Mouse (Mus musculus): ENCODE measurements around the gene Cmss1.

GRCm38 (mm10) chr16:57398387-57399214 lies 208.1 kb downstream of the Cmss1 start:
- TF ChIP-seq TAL1 (IDR thresholded peaks at IDR 0.05; ENCODE audit: low read length): no peak
- no peak for TF ChIP-seq GATA1 (IDR thresholded peaks at IDR 0.05; ENCODE audit: low read length)
